Mouse (Mus musculus): ENCODE measurements around the gene Midn. TPM values are rescaled to one million over a fixed set of nuclear protein-coding genes. Genes with fewer than 3 reads are reported as not detected.

Gene Midn
- total RNA-seq, 2 experiments from 2014 or later: 37.6 to 49.3 TPM

- intact Hi-C loops (cut with DNase I): no loop called here
- DNase-seq: no peak
These were observed 6.3 kb downstream of the Midn start for GRCm38 (mm10) chr10:80154384-80154783.

- intact Hi-C loops (cut with DNase I): no loop called here
- DNase-seq: no peak
These were observed 7.2 kb downstream of the Midn start for GRCm38 (mm10) chr10:80155277-80155676.

GRCm38 (mm10) chr10:80156002-80156751 is 8.1 kb downstream of the Midn start:
- intact Hi-C loops (cut with DNase I): no loop called here
- no peak for DNase-seq

- intact Hi-C loops (cut with DNase I): no loop called here
- DNase-seq: no peak
These were observed 8.6 kb downstream of the Midn start for GRCm38 (mm10) chr10:80156752-80157053.

- intact Hi-C loops (cut with DNase I): no loop called here
- DNase-seq: no peak
These were observed 9.3 kb downstream of the Midn start for GRCm38 (mm10) chr10:80157141-80157929.

GRCm38 (mm10) chr10:80158307-80158986 is 10.4 kb downstream of the Midn start:
- intact Hi-C loops (cut with DNase I): no loop called here
- peak; percentile 61 to 62 for DNase-seq

GRCm38 (mm10) chr10:80159021-80159560 is 11.0 kb downstream of the Midn start:
- intact Hi-C loops (cut with DNase I): no loop called here
- no peak for DNase-seq

- DNase-seq: peak; percentile 97 to 98
- intact Hi-C loops (cut with DNase I): no loop called here
These were observed 11.7 kb downstream of the Midn start for GRCm38 (mm10) chr10:80159561-80160454.

- intact Hi-C loops (cut with DNase I): no loop called here
- peak; percentile 80 to 91 for DNase-seq
These were observed 12.6 kb downstream of the Midn start for GRCm38 (mm10) chr10:80160455-80161371.

GRCm38 (mm10) chr10:80161522-80162242 is 13.6 kb downstream of the Midn start:
- intact Hi-C loops (cut with DNase I): no loop called here
- no peak for DNase-seq

GRCm38 (mm10) chr10:80162243-80162608 is 14.2 kb downstream of the Midn start:
- intact Hi-C loops (cut with DNase I): no loop called here
- DNase-seq: no peak

GRCm38 (mm10) chr10:80162716-80163299 is 14.7 kb downstream of the Midn start:
- intact Hi-C loops (cut with DNase I): no loop called here
- DNase-seq: no peak

- intact Hi-C loops (cut with DNase I): no loop called here
- peak in 1 of 2 experiments; percentile 38 for DNase-seq
These were observed 15.6 kb downstream of the Midn start for GRCm38 (mm10) chr10:80163721-80164120.

GRCm38 (mm10) chr10:80164161-80164997 is 16.3 kb downstream of the Midn start:
- intact Hi-C loops (cut with DNase I): no loop called here

GRCm38 (mm10) chr10:80164998-80165344 is 16.9 kb downstream of the Midn start:
- peak; percentile 96 for DNase-seq
- intact Hi-C loops (cut with DNase I): loop anchor here (1.0 kb wide), 1 partner anchor 20 kb away; no protein-coding TSS in a partner anchor

More at GRCm38 (mm10) chr10:80164161-80164997, 16.3 kb downstream of the Midn start:
- DNase-seq: no peak

GRCm38 (mm10) chr10:80165392-80166128 is 17.5 kb downstream of the Midn start, which contains the start of gene Cirbp:
Gene Cirbp (plus strand): TSS chr10:80165985.
- intact Hi-C loops (cut with DNase I): loop anchor here (1.0 kb wide), 1 partner anchor 20 kb away; no protein-coding TSS in a partner anchor
- no peak for DNase-seq
